Mouse (Mus musculus): Measurements from ENCODE around the gene Sinhcaf. TPM values are rescaled to one million over a fixed set of nuclear protein-coding genes. Genes with fewer than 3 reads are reported as not detected.
"Not testable (repeated sequence)": the region's sequence is repeated elsewhere in the genome, so short reads cannot be mapped to it uniquely, and the experiment has no call there.

Gene Sinhcaf
- total RNA-seq, 2 experiments from 2014 or later, result 3.1 to 3.8 TPM

DNA sequence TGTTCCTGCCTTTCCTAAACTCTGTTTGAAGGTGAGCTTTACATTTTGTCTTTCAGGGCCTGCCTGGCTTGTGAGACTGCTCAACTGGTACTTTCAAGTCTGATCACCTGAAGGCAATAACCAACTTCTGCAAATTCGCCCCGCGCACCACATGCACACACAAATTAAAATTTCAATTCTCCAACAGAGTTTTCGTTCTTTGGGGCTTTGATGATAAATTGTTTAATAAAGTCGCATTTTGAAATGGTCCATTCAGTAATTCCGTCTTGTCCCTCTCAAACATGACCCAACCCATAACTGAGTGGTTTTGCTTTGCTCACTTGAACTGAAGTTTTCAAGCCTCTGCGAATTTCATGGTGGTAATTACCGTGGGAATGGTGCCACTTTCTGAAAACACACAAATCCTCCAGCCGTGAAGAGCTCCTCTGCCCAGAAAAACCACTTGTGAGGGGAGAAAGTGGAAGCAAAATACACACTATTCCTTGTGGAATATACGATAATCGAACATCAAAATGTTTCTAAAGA, 676 bp upstream of the Sinhcaf start:
- DNase-seq (ENCODE audit: low spot score in 2 of 2), result no peak
- intact Hi-C loops (cut with DNase I), result loop anchor here (5.0 kb wide), 1 partner anchor 155 kb away; the partner anchor contains the start of gene Dennd5b

DNA sequence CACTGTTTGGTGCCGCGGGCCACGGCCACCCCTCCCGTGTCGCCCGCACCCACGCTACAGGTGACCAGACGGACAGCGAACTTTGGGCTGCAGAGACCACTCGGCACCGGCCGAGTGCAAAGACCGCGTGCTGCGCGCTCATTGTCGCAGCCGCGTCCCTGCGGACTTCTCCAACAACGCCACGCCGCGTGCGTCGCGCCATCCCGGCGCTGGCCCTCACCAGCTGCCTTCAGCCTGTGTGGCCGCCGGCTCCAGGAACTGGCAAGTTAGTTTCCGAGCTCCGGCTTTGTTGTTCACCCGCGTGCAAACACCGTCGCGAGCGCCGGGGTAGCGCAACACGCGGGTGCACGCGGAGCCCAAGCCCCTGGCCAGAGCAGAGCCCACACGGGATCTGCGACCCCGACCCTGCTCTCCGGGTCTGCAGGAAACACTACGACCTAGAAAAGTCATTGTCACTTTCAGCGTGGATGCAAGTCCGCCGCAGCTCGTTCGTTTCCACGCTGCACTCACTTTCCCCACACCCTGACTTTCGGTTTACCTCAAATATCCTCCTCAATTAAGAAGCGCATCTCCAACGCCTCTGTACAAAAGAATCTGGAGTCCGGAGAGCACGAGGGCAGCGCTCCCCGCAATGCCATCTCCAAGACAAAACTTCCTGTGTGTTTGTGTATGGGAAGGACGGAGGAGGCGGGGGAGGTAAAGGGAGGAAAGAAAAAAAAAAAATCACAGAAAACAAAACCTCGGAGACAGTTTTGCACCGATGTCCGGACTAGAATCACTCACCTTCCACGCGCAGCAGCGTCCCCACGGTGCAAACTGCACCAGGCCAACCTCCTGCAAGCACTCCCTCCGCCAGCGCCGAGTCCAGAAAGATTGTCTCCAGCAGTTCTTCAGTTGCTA, 508 bp downstream of the Sinhcaf start:
- intact Hi-C loops (cut with DNase I), result loop anchor here (5.0 kb wide), 1 partner anchor 157 kb away; the partner anchor contains the start of gene Dennd5b
- peak; percentile 7 to 12 for DNase-seq (ENCODE audit: low spot score in 2 of 2)

DNA sequence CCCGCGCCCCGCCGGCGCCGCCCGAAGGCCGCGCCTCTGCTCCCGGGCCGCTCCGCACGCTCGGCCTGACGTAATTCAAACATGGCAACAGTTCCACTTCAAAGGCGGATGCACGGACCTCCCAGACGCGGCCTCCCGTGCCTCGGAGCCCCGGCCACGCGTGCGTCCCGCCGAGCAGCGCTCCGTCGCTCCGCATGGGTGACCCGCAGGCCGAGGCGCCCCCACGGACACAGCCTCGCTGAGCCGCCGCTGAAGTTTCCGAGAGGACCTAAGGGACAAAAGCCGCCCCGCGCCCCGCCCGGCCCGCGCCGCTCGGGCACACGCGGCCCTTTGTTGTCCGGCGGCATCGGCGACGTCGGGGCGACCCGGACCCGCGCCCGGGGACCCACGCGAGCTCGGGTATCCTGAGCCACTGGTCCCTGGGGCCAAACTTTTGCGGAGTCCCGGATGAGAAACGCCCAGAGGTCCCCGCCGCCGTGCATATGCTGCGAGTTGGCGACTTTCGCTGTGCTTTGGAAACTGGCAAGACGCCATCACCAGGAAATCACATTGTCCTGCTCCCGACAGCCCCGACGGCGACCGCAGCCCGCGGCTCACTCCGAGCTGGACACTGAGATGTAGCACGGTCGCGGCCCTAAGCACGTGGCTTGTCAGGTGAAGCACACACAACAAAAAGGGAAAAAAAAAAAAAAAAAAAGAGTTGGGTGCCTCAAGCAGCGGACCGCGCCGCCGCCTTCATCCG, 1.3 kb downstream of the Sinhcaf start:
- peak; percentile 5 to 10 for DNase-seq (ENCODE audit: low spot score in 2 of 2)
- intact Hi-C loops (cut with DNase I), result loop anchor here (5.0 kb wide), 2 partner anchors 157 to 177 kb away; partner anchors contain the start of gene Dennd5b

DNA sequence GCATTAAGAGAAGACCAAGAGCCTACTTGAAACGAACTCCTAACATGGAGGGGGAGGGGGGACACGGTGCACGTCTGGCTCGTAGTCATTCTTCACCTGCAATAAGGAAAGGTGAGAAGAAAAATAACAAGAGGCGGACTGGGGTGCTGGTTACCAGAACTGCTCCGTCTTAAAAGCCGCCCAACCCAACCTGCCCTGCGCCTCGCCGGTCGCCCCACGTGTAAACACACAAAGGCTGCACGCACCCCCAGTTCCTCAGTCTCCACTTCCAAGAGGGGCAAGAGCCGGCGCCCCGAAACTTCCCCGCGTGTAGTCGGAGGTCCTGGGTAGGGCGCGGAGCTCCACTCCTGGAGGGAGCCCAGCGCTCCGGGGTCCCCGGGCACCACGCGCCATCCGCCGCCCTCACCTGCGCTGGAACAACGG, 1.9 kb downstream of the Sinhcaf start:
- DNase-seq (ENCODE audit: low spot score in 2 of 2), result no peak
- intact Hi-C loops (cut with DNase I), result loop anchor here (5.0 kb wide), 1 partner anchor 178 kb away; no protein-coding TSS in a partner anchor

DNA sequence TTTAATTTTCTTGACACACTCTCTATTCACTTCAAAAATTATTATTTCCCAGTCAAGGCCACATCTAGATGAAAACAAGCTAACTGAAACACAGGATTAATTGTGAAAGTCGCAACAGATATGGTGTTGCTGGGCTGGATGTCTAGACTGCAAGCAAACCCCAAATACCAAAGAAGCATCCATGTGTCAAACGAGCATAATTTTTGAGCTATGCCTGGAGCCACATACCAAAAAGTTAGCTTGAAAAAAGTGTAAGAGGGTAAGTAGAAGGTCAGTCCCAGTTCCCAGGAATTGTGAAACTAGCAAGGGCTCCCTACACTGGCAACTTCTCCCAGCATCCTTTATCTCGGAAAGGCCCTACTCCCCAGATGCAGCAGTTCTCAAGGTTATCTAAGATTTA, 2.6 kb downstream of the Sinhcaf start:
- no peak for DNase-seq (ENCODE audit: low spot score in 2 of 2)
- intact Hi-C loops (cut with DNase I), result loop anchor here (5.0 kb wide), 1 partner anchor 179 kb away; no protein-coding TSS in a partner anchor

DNA sequence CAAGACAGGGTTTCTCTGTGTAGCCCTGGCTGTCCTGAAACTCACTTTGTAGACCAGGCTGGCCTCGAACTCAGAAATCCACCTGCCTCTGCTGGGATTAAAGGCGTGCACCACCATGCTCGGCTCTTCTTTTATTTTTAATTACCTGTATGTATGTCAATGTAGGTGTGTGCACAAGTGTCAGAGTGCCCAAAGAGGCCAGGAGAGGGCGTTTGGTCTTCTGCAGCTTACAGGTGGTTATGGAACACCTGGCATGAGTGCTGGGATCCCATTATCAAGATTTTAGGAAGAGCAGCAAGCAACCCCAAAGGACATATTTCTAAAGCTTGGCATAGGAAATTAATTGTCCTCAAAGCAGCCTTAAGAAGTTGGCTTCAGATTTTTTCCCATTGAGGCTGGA, 3.9 kb downstream of the Sinhcaf start:
- intact Hi-C loops (cut with DNase I), result loop anchor here (5.0 kb wide), 1 partner anchor 180 kb away; no protein-coding TSS in a partner anchor

DNA sequence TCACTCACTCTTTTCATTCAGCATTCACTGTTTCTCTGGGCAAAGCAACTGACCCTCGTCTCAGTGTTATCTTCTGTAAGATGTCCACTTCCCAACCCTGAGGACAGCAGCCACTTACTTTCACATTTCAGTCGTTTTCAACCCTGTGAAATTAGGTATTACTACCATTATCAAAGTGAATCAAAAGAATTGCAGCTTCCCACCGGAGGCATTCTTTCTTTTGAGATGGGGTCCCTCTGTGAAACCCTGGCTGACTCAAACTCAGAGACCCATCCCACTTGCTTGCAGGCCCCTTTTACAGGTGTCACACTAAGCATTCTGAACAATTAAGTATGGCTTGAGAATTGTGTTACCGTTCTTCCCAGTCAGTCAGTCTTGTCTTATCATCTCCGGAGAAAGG, 4.4 kb downstream of the Sinhcaf start:
- DNase-seq (ENCODE audit: low spot score in 2 of 2), result no peak
- intact Hi-C loops (cut with DNase I), result loop anchor here (5.0 kb wide), 1 partner anchor 180 kb away; no protein-coding TSS in a partner anchor

More for the DNA sequence above, 3.9 kb downstream of the Sinhcaf start:
- no peak for DNase-seq (ENCODE audit: low spot score in 2 of 2)

DNA sequence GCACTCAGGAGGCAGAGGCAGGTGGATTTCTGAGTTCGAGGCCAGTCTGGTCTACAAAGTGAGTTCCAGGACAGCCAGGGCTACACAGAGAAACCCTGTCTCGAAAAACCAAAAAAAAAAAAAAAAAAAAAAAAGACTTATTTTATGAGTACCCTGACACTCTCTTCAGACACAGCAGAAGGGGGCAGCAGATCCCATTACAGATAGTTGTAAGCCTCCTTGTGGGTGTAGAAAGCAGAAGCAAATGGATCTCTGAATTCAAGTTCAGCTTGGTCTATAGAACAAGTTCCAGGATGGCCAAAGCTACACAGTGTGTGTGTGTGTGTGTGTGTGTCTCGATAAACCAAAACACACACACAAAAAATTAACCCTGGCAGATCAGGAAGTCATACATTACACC, 5.9 kb downstream of the Sinhcaf start:
- intact Hi-C loops (cut with DNase I), result loop anchor here (5.0 kb wide), 1 partner anchor 182 kb away; no protein-coding TSS in a partner anchor

DNA sequence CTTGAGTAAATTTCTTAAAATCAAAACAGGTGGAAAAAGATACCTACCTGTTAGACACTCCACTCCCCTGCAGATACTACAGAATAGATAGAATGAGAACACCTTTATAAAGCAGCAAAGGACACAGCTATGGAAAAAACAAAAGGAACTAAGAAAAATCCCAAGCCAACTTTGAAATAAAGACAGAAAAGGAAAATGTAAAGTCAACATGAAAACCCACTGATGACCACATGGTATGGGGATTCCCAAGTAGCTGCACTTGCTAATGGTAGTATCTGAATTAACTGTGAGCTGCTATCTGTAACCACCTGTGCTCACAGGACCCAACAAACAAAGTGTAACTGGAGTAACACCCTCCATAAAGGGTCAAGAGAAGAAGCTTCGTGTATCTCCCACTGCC, 8.6 kb downstream of the Sinhcaf start:
- intact Hi-C loops (cut with DNase I), result no loop called here
- DNase-seq (ENCODE audit: low spot score in 2 of 2), result no peak

More for the DNA sequence above, 5.9 kb downstream of the Sinhcaf start:
- DNase-seq (ENCODE audit: low spot score in 2 of 2), result peak in 1 of 2 experiments; percentile 5

DNA sequence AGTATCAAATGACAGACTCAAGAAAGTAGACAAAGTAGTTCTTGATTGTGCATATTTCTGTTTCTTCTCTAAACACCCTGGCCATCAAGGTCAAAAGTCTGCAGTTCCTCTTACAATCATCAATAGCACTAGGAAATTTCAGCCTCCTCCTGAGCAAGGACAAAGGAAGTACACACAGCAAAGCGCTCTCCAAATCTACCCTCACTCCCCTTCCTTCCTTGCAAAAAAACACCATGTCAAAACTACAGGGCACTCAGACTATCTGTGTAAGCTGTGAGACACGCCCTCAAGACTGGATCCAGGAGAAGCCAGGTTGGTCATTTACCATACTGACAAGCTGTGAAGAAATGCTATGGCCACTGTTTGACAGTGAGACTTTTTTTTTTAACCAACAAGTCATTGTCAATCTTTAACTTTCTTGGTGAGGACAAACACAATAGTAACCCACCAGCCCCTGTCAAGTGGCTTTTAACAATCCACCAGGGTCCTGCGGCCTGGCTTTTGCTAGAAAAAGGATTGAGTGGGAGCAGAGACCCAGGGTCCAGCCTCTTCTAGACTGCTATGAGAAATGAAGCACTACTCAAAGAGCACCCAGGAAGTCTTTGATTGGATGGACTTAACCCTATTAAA, 11.2 kb downstream of the Sinhcaf start:
- no peak for DNase-seq (ENCODE audit: low spot score in 2 of 2)
- intact Hi-C loops (cut with DNase I), result no loop called here

DNA sequence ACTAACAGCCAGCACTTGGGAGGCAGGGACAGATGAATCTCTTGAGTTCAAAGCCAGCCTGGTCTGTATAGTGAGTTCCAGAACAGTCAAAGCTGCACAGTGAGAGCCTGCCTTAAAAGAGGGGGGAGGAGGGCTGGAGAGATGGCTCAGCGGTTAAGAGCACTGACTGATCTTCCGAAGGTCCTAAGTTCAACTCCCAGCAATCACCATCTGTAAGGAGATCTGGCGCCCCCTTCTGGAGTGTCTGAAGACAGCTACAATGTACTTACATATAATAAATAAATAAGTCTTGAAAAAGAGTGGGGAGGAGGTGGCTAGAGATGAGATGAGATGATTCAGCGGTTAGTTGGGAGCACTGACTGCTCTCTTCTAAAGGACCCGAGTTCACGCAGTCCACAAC, 15.0 kb downstream of the Sinhcaf start:
- no peak for DNase-seq (ENCODE audit: low spot score in 2 of 2)
- intact Hi-C loops (cut with DNase I), result no loop called here

DNA sequence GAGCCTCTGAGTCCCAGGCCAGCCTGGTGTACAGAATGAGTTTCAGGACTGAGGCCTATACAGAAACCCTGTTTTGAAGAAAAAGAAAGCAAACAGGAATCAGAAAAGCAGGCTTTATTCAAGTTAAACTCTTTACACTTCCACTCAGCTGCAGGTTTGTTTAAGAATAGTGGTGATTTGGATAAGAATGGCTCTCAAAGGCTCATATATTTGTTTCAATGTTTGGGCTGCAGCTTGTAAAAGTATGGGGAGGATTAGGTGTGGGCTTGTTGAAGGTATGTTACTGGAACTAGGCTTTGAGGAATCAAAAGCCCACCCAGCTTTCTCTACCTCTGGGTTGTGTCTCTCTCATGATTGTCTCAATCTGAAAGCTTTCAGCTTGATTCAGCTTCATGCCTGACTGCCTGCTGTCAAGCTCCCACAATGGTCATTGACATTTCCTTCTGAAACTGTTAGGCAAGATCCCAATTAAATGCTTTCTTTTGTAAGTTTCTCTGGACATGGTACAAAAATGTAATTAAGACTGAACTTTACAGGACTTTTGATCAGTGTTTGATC, 27.3 kb downstream of the Sinhcaf start:
- intact Hi-C loops (cut with DNase I), result no loop called here
- no peak for DNase-seq (ENCODE audit: low spot score in 2 of 2)

DNA sequence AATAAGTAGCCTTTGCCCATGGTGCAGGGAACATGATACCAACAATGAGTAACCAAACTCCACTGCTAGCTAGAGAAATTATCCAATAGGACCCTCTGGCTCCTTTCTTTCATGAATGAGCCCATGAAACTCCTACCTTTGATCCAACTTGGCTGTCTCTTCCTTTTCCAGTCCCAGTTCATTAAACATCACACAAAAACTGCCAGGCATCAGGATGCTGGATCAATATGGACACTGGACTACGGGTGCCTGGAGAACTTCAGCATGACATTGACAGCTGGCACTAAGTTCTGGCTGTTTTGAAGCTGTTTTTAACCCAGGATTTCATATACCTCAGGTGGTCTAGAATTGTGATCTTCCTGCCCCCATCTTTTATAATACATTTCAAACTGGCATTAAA, 28.6 kb downstream of the Sinhcaf start:
- DNase-seq (ENCODE audit: low spot score in 2 of 2), result no peak
- intact Hi-C loops (cut with DNase I), result no loop called here

DNA sequence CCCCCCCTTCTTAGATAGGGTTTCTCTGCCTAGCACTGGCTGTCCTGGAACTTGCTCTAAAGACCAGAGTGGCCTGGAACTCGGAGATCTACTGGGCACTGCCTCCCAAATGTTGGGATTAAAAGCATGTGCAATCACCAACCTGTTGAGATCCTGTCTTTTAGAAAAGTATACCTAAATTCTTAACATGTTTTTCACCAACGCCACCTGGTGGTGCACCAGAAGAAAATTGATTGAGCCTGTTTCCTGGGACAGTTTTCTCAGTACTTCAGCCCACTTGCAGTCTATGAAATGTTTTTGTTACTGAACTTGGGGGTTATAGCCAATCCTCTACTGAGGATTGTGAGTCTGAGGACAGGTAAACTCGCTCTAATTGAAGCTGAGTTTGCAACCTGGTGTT, 29.4 kb downstream of the Sinhcaf start:
- no peak for DNase-seq (ENCODE audit: low spot score in 2 of 2)
- intact Hi-C loops (cut with DNase I), result no loop called here

DNA sequence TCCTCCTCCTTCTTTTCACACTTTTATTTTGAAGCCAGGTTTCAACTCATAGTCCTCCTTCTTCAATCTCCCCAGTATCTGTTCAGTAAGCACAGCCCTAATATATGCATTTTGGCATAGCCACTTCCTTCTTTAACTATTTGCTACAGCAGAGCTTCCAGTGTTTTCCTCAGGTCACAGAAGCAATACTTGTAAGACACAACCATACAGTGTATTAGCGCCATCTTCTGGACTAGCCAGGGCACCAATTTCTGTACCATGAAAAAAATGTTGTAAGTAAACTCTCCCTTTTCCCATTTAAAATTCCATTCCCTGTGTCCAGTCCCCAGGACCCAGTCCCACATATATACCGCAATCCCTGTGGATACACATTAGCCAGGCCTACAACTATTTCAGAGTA, 32.3 kb downstream of the Sinhcaf start:
- DNase-seq (ENCODE audit: low spot score in 2 of 2), result peak; percentile 46 to 66
- intact Hi-C loops (cut with DNase I), result no loop called here

DNA sequence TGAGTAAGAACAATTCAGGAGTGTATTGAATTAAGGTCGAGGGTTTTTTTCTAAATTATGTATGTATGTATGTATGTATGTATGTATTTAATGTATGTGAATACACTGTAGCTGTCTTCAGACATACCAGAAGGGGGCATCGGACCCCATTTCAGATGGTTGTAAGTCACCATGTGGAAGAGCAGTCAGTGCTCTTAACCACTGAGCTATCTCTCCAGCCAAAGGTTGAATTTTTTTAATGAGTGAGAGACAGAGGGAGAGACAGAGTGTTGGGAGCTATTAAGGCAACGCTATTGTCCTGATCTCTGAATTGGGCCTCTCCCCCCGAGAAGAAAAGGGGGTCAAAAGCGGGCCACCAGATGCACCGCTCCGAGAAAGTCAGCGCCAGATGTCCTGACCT, 34.4 kb downstream of the Sinhcaf start:
- intact Hi-C loops (cut with DNase I); DNase-seq (ENCODE audit: low spot score in 2 of 2): not testable (repeated sequence)

DNA sequence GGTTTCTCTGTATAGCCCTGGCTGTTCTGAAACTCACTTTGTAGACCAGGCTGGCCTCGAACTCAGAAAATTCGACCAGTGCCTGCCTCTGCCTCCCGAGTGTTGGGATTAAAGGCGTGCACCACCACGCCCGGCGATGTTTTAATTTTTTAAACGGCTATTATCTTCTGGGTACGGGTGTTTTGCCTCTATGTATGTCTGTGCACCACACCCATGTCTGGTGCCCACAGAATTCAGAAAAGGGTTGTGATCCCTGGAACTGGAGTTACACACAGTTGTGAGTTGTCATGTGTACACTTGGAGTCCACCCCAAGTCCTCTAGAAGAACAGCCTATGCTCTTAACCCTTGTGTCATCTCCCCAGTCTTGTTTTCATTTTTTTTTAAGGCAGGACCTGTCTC, 39.3 kb downstream of the Sinhcaf start:
- intact Hi-C loops (cut with DNase I), result no loop called here
- no peak for DNase-seq (ENCODE audit: low spot score in 2 of 2)

DNA sequence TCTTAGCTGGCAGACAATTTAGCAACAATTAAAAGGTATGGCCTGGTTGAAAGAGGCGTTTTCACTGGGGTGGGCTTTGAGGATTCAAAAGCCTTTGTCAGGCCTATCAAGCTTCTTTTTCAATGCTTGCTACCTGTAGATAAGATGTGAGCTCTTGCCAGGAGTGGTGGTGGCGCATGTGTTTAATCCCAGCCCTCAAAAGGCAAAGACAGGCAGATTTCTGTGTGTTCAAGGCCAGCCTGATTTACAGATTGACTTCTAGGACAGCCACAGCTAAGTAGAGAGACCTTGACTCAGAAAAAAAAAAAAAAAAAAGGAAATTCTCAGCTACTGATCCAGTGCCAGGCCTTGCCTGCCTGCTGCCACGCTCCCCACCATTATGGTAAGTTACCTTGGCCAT, 43.5 kb downstream of the Sinhcaf start:
- intact Hi-C loops (cut with DNase I), result no loop called here
- no peak for DNase-seq (ENCODE audit: low spot score in 2 of 2)

DNA sequence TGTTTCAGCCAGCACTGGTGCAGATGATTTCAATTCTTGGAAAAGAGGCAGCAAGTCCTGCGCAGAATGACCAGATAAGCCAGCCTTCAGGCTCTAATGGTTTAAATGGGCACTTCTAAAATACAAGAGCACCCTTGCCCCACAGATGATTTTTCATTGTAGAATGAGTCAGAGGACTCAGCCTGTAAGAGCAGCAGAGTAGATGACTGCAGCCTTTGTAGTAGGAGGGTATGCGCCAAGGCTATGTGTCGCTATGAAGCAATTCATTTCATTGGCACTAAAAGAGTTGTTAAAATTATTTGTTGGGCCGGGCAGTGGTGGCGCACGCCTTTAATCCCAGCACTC, 49.8 kb downstream of the Sinhcaf start:
- DNase-seq (ENCODE audit: low spot score in 2 of 2), result no peak
- intact Hi-C loops (cut with DNase I), result loop anchor here (1.0 to 5.0 kb wide), 2 partner anchors 65 to 684 kb away; partner anchors contain the start of genes Ergic2 and Ipo8

Data from left cerebral cortex, postnatal 25 days (tissue).